Mouse (Mus musculus): Measurements from ENCODE around the gene Ypel3.
A peak's percentile ranks its signal among the peaks of the same experiment; 100 is the strongest.

The Ypel3 gene

DNA sequence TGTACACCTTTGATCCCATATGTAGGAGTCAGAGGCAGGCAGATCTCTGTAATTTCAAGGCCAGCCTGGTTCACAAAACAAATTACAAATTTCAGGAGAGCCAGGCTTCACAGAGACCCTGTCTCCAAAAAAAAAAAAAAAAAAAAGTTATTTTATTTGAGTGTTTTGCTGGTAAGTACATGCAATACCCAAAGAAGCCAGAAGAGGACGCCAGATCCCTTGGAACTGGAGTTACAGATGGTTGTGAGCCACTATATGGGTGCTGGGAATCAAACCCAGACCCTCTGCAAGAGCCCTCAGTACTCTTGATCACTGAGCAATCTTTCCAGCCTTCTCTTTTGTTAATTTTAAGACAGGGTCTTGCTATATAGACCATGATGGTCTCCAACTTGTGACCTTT is 42.1 kb downstream of the Ypel3 start:
- no peak for DNase-seq

GRCm38 (mm10) chr7:126821835-126822511 is 45.2 kb downstream of the Ypel3 start:
- peak; percentile 87 for DNase-seq

GRCm38 (mm10) chr7:126822741-126823140 is 46.0 kb downstream of the Ypel3 start:
- no peak for DNase-seq

GRCm38 (mm10) chr7:126823202-126823711 is 46.5 kb downstream of the Ypel3 start:
- no peak for DNase-seq

DNA sequence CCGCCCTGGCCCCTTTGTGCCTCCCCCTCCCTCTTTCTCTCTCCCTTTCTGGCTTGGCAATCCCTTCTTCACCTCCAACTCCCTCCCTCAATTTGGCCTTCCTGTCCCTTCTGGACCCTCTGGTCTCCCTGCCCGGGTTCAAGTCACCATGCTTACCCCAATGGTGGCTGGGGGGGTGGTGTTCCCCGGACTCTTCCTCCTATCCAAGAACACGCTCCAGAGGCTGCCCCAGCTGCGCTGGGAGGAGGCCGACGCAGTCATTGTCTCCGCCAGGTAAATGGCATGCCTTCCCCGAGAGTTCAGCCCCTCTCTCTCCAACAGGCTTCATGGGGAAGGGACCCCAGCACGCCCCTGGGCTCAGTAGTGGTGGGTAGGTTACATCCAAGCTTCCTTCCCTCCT is 47.2 kb downstream of the Ypel3 start:
- DNase-seq = no peak

DNA sequence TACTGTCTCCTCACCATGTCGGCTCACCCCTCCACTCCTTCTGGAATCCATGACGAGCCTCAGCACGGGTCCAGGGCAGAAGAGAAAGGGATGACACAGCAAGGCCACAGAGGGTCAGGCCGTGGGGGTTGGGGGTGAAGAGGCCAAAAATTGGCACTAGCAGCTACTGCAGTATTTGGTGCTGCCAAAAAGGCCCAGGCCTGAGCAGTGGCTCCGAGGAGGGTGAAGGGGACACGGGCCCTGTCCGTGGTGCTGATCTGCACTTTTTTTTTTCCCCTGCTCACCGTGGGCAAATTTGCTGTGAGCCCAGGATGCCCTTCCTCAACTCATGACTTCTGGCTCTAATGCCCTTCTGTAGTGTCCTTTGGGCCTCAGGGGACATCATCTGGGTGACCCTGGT is 48.6 kb downstream of the Ypel3 start:
- DNase-seq = no peak

GRCm38 (mm10) chr7:126825952-126826351 is 49.2 kb downstream of the Ypel3 start:
- no peak for DNase-seq

Measured in lung, postnatal 10 days (tissue).